Mouse (Mus musculus): Measurements from ENCODE around the gene Mkrn3.

Gene Mkrn3

GRCm38 (mm10) chr7:62419493-62420360, at the start of gene Mkrn3:
Gene Mkrn3 (minus strand): TSS chr7:62420139.
- POLR2A ChIA-PET: interaction anchor here (0.6 to 1.6 kb wide), 11 partner anchors 8 to 45 kb away, joined by 3 to 6 read pairs (median 3); partner anchors contain the start of genes Magel2 (in 1 of the 4) and Peg12 (in 1 of the 4)

DNA sequence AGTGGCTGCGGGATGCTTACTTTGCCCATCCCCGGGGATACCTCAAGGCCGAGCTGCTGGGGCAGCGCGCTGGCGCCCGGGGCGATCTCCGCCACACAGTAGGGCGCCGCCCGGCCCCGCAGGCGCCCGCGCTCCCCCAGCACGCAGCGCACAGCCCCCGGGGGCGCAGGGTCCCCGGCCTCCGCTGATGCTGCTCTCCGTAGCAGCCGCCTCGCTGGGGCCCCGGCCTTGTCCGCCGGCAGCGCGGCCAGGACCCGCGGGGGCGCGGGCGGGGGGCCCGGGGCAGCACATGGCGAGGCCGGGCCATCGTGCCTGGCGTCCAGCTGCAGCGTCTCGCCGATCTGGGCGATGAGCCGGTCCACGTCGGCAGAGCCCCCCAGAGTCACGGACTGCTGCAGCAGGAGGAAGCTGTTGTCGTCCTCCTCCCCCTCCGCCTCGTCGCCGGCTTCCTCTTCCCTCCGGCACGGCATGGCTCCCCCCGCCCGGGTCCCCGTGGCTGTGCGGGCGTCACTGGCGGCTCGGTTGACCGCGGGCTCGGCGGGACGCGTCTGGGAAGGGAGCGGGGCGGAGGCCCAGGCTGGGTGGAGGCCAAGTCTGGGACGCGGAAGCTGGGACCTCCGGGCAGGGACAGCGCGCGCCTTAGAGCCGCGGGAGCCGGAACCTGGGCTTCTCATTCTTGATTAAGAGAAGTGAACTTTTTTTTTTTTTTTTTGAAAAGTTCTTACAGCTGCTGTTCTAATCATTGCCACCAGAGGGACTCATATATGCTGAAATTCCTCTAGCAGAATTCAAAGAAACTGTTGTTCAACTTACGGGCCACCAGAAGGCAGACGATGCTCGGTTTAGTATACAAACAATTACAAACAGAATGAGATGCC, 44.2 kb upstream of the Mkrn3 start, which contains the start of gene Peg12:
Peg12 (minus strand) TSS at position 633 of the 878 bp plus-strand sequence.
- POLR2A ChIA-PET: interaction anchor here in 3 of 4 experiments (0.6 to 1.6 kb wide), 6 partner anchors 10 to 80 kb away, joined by 3 to 6 read pairs (median 4); partner anchors contain the start of gene Mkrn3 (in 1 of the 3)

More at GRCm38 (mm10) chr7:62419493-62420360, at the start of gene Mkrn3:
- CTCF ChIA-PET: interaction anchor here in 3 of 4 experiments (0.5 to 1.3 kb wide), 4 partner anchors 19 to 210 kb away, joined by 3 to 4 read pairs (median 3); partner anchors contain the start of gene Peg12 (in 1 of the 3)

GRCm38 (mm10) chr7:62463007-62463877, 43.3 kb upstream of the Mkrn3 start:
- POLR2A ChIA-PET: interaction anchor here (0.6 to 1.8 kb wide), 5 partner anchors 11 to 1074 kb away, joined by 4 to 7 read pairs (median 6); partner anchors contain the start of gene Mkrn3 (in 1 of the 4)
- CTCF ChIA-PET: interaction anchor here in 2 of 4 experiments (0.7 to 1.2 kb wide), 5 partner anchors 11 to 78 kb away, joined by 3 to 11 read pairs (median 3); no protein-coding TSS in a partner anchor

More for the DNA sequence above, 44.2 kb upstream of the Mkrn3 start, which contains the start of gene Peg12:
- CTCF ChIA-PET: interaction anchor here (0.6 to 1.2 kb wide), 8 partner anchors 12 to 647 kb away, joined by 3 to 11 read pairs (median 3); partner anchors contain the start of gene Mkrn3 (in 1 of the 4)

DNA sequence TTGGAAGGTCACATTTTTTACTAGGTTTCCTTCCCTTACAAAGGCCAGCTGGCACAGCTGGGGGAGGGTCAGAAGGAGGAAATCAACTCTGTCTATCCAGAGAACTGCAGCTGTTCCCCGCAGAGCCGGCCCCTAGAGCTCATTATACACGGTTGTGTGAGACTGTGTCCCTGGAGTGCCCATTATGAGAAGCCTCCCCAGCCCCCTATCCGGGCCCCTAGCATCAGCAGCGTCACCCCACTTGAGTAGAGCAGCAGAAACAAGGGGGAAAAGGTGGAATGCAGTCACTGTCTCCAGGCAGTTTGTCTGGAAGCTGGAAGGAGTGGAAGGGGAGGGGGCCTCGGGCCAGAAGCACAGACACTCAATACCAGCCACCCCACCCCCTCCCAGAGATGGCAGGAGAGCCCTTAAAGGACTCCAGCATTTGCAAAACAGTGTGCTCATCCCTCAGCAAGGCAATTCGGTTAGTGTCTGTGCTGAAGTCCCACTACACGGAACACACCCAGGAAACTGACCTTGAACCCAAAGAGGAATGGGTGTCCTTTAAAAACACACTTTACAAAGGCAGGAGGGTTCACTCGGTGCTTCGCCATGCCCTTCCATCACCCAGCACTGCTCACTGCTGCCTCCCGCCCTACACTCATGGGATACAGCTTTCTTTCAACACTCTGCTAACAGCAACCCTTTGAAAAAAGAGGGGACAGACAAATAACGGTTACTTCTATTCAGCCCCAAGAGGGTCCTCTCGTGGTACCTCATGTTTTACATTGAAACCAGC, 42.5 kb upstream of the Mkrn3 start:
- CTCF ChIA-PET: interaction anchor here in 1 of 4 experiments (0.9 kb wide), 1 partner anchor 30 kb away, joined by 3 read pairs; no protein-coding TSS in a partner anchor
- POLR2A ChIA-PET: interaction anchor here in 3 of 4 experiments (0.6 to 1.8 kb wide), 5 partner anchors 10 to 1696 kb away, joined by 3 to 7 read pairs (median 4); partner anchors contain the start of gene Mkrn3 (in 1 of the 3)

GRCm38 (mm10) chr7:62452353-62452752, 32.4 kb upstream of the Mkrn3 start:
- CTCF ChIA-PET: interaction anchor here in 1 of 4 experiments (1.1 kb wide), 1 partner anchor 12 kb away, joined by 3 read pairs; the partner anchor contains the start of gene Peg12
- POLR2A ChIA-PET: interaction anchor here in 2 of 4 experiments (0.5 to 1.1 kb wide), 2 partner anchors 10 to 241 kb away, joined by 3 to 4 read pairs; no protein-coding TSS in a partner anchor

GRCm38 (mm10) chr7:62445431-62446165, 25.7 kb upstream of the Mkrn3 start:
- ChIA-PET CTCF (interaction anchor here in 2 of 4 experiments (0.6 to 1.0 kb wide), 2 partner anchors 9 to 97 kb away, joined by 4 to 5 read pairs; no protein-coding TSS in a partner anchor), POLR2A (no interaction called here)

- POLR2A ChIA-PET: interaction anchor here in 1 of 4 experiments (0.7 kb wide), 1 partner anchor 340 kb away, joined by 5 read pairs; no protein-coding TSS in a partner anchor
These were observed 16.5 kb upstream of the Mkrn3 start for GRCm38 (mm10) chr7:62436394-62436793.

DNA sequence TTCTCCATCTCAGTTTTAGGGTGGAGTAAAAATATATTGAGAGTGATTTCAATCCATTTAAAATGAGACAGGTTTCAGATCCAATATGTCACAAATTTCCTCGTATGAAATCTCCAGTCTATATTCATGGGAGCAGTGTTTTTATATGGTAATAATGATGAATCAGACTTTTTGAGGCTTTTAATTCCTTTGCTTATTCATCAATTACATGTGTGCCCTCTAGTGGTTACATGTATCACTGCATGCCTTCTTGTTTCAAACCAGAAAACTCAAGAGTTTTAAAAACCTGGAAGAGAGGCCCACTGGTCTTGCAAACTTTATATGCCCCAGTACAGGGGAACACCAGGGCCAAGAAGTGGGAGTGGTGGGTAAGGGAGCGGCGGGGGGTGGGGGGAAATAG, 13.3 kb upstream of the Mkrn3 start:
- ChIA-PET CTCF (interaction anchor here in 2 of 4 experiments (0.6 to 1.6 kb wide), 3 partner anchors 30 to 509 kb away, joined by 3 read pairs; no protein-coding TSS in a partner anchor), POLR2A (no interaction called here)

More at GRCm38 (mm10) chr7:62436394-62436793, 16.5 kb upstream of the Mkrn3 start:
- CTCF ChIA-PET: interaction anchor here in 3 of 4 experiments (0.6 to 1.0 kb wide), 4 partner anchors 8 to 708 kb away, joined by 4 to 7 read pairs (median 4); partner anchors contain the start of gene Peg12 (in 1 of the 3)

GRCm38 (mm10) chr7:62428337-62428736, 8.4 kb upstream of the Mkrn3 start:
- CTCF ChIA-PET: no interaction called here
- POLR2A ChIA-PET: no interaction called here

DNA sequence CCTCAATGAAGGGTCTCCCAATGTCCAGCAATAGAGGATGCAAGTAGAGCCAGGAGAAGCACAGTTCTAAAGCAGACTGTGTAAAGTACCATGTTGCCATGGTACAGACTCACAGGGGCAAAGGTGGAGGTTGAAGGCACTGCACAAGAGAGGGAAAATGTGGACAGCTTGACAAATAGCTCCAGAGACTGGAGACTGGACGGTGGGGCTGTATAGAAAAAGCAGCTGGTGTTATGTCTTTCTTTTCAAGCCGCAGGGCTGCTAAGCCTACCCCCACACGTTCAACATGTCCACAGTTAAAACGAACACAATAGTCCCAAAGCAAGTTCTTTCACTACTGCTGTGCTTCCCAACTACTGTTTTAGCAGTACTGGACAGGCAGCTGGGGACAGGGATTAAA, 3.3 kb upstream of the Mkrn3 start:
- CTCF ChIA-PET: interaction anchor here in 1 of 4 experiments (0.6 kb wide), 2 partner anchors 20 to 41 kb away, joined by 3 read pairs; no protein-coding TSS in a partner anchor
- POLR2A ChIA-PET: interaction anchor here in 1 of 4 experiments (0.7 kb wide), 1 partner anchor 41 kb away, joined by 3 read pairs; no protein-coding TSS in a partner anchor

- ChIA-PET CTCF (interaction anchor here in 1 of 4 experiments (1.3 kb wide), 1 partner anchor 20 kb away, joined by 4 read pairs; no protein-coding TSS in a partner anchor), POLR2A (interaction anchor here in 3 of 4 experiments (1.0 to 1.6 kb wide), 5 partner anchors 9 to 43 kb away, joined by 3 to 4 read pairs (median 3); partner anchors contain the start of gene Magel2 (in 1 of the 3))
These were observed 627 bp upstream of the Mkrn3 start for GRCm38 (mm10) chr7:62420566-62420965.

DNA sequence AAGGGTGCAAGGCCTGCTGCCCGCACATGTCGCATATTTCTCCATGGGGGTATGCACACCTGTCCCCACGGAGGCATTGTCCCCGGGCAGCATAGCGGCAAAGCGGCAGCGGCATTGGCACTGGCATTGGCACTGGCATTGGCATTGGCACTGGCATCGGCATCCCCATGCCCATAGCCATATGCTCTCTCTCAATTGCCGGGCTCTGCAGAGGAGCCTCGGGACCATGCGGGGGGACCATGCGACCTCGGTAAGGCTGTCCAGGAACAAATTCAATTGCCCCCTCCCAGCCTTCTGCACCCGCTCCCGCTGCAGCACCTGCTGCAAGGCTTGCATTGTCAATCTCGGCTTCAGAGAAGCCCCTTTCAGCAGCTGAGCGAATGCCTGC, 840 bp downstream of the Mkrn3 start:
- ChIA-PET POLR2A (interaction anchor here in 3 of 4 experiments (0.6 to 1.6 kb wide), 6 partner anchors 8 to 46 kb away, joined by 3 to 6 read pairs (median 4); partner anchors contain the start of gene Peg12 (in 1 of the 3)), CTCF (interaction anchor here in 2 of 4 experiments (0.6 to 1.3 kb wide), 2 partner anchors 19 to 43 kb away, joined by 3 to 4 read pairs (median 3); no protein-coding TSS in a partner anchor)

DNA sequence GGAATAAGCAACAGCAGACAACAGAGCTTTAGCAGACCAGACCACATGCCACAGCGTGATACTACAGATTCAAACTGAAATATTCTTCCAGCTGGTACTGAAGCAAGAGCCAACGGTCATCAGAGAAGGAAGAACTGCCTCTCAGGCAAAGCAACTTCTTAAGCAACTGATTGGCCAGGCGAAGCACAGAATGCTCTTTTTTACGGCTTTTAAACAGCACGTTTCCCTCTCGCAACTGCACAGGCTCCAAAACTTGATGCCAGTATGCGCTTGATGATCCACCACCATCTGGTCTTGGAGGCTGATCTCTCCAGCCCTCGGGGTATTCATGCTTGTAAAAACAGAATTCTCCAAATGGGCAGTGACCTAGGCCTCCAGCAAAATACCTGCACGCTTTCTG, 1.6 kb downstream of the Mkrn3 start:
- ChIA-PET POLR2A (no interaction called here), CTCF (interaction anchor here in 1 of 4 experiments (1.6 kb wide), 1 partner anchor 18 kb away, joined by 3 read pairs; no protein-coding TSS in a partner anchor)

- ChIA-PET POLR2A (no interaction called here), CTCF (no interaction called here)
These were observed 3.8 kb downstream of the Mkrn3 start for GRCm38 (mm10) chr7:62416173-62416572.

DNA sequence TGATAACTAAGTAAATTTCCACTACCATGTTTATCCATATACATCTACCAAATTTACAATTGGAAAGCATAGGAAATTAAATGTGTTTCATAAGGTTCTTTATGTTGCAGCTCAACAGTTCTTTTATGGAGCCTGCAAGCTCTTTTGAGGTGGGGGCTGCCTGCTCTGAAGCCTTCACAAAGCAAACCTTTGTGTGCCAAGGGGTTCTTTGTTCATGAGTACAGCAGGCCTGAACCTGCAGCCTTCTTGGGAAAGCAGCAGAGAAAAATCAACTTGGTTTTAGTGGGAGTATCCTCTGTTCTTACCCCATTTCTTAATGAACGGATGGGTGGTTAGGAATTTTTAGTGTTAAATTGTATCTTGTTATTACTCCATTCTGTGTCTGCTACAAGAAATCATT, 4.7 kb downstream of the Mkrn3 start:
- CTCF ChIA-PET: no interaction called here
- POLR2A ChIA-PET: no interaction called here
